Comparison of ENCODE assay signal across 9 mouse cellular contexts in genomic region chr7:140063092-140063491, GRCm38 (mm10). TPM values are rescaled to one million over a fixed set of nuclear protein-coding genes. Genes with fewer than 3 reads are reported as not detected.
DNase-seq lines count a peak whose midpoint lies in the region; ATAC-seq lines count a peak whose summit lies in the region.
"Had no signal": no experiment of that assay in that cellular context is flagged by ENCODE, and none has a peak within 500 bp of the region (broad histone marks: within the 10 kb centered on the region; RNA-seq: fewer than 3 reads in every experiment).

No protein-coding gene starts in this region.

- peaks cover 11% of the 10 kb centered on the region; the same call in 1 of the 2 replicates for H3K4me1 ChIP-seq in kidney, embryonic 14.5 days (ENCODE audit: control insufficient read depth, insufficient read depth, low read length)
- H3K4me1 ChIP-seq in limb, embryonic 10.5 days = peaks cover 25% of the 10 kb centered on the region

- H3K9ac ChIP-seq in kidney, embryonic 14.5 days (ENCODE audit: low read depth, low read length) = no peak overlapping the region
- H3K9ac ChIP-seq: neural tube, embryonic 13.5 days had no signal

- no peak overlapping the region for H3K4me2 ChIP-seq in kidney, embryonic 14.5 days (replicated peaks; ENCODE audit: low read depth, low read length)
- H3K4me2 ChIP-seq: neural tube, embryonic 13.5 days had no signal

- peak; percentile 70 for DNase-seq in kidney, adult 18-20 months
- peak; percentile 59 for DNase-seq in T-cell, adult 2 months (ENCODE audit: low spot score)
- peak; percentile 68 to 84 for DNase-seq in cerebellum, postnatal 25 days
- peak; percentile 48 to 67 for DNase-seq in heart, postnatal 36 days
- DNase-seq in limb, embryonic 10.5 days (ENCODE audit: low spot score) = peak; percentile 79
- DNase-seq in retina, embryonic 14.5 days (ENCODE audit: low spot score) = peak; percentile 89
- peak; percentile 83 for DNase-seq in thymus, postnatal 4 days

- 22% methylated on average over 7 of the region's 7 CpGs for whole genome bisulfite sequencing in kidney, embryonic 14.5 days
- 21% methylated on average over 7 of the region's 7 CpGs for WGBS in limb, embryonic 10.5 days

- H3K27me3 ChIP-seq in kidney, embryonic 14.5 days (ENCODE audit: control insufficient read depth, insufficient read depth, low read length) = peaks cover 44% of the 10 kb centered on the region
- peaks cover 76% of the 10 kb centered on the region for H3K27me3 ChIP-seq in limb, embryonic 10.5 days (ENCODE audit: low read depth, poor library complexity, severe bottlenecking)

- H3K4me3 ChIP-seq in kidney, embryonic 14.5 days (ENCODE audit: low read length) = no peak overlapping the region
- H3K4me3 ChIP-seq in limb, embryonic 10.5 days = no peak overlapping the region
- H3K4me3 ChIP-seq: neural tube, embryonic 13.5 days had no signal

- ATAC-seq in kidney, embryonic 14.5 days (ENCODE audit: low FRiP score, low TSS enrichment) = no peak; the same call in 1 of the 2 replicates

- intact Hi-C loops in heart, postnatal 36 days (cut with DNase I) = loop anchor here (1.0 kb wide), 2 partner anchors 94 to 158 kb away; no protein-coding TSS in a partner anchor

- H3K9me3 ChIP-seq in kidney, embryonic 14.5 days (ENCODE audit: control insufficient read depth, low read length) = no peaks in the 10 kb centered on the region
- no peaks in the 10 kb centered on the region for H3K9me3 ChIP-seq in limb, embryonic 10.5 days (replicated peaks)
- H3K9me3 ChIP-seq: neural tube, embryonic 13.5 days had no signal

- H3K27ac ChIP-seq in kidney, embryonic 14.5 days (ENCODE audit: low read depth, low read length) = no peak overlapping the region
- H3K27ac ChIP-seq in limb, embryonic 10.5 days = no peak overlapping the region
- H3K27ac ChIP-seq: neural tube, embryonic 13.5 days had no signal

- H3K36me3 ChIP-seq in kidney, embryonic 14.5 days (ENCODE audit: control insufficient read depth, insufficient read depth, low read length) = no peaks in the 10 kb centered on the region
- no peaks in the 10 kb centered on the region for H3K36me3 ChIP-seq in limb, embryonic 10.5 days
- H3K36me3 ChIP-seq: neural tube, embryonic 13.5 days had no signal

RNA-seq across cellular contexts. Expression of gene Msx3, which starts 14.2 kb away (rescaled TPM):
- not detected in 2 replicates for polyA plus RNA-seq in kidney, embryonic 14.5 days (2014; fragmentation: Nextera tagmentation; extraction: Ambion mirVana)
- total RNA-seq in heart, postnatal 36 days (2021) = not detected
- not detected in 2 replicates for polyA plus RNA-seq in limb, embryonic 10.5 days (2016; fragmentation: Nextera tagmentation; extraction: Ambion mirVana)

RNA-seq across cellular contexts. Expression of gene Caly, which starts 19.3 kb away (rescaled TPM):
- 0.91 TPM in 2 replicates for polyA plus RNA-seq in kidney, embryonic 14.5 days (2014; fragmentation: Nextera tagmentation; extraction: Ambion mirVana)
- not detected for total RNA-seq in heart, postnatal 36 days (2021)
- polyA plus RNA-seq in limb, embryonic 10.5 days (2016; fragmentation: Nextera tagmentation; extraction: Ambion mirVana) = 1.1 and 1.2 TPM in 2 replicates

RNA-seq across cellular contexts. Expression of gene Tubgcp2, which starts 26.6 kb away (rescaled TPM):
- polyA plus RNA-seq in kidney, embryonic 14.5 days (2014; fragmentation: Nextera tagmentation; extraction: Ambion mirVana) = 40.6 and 62.9 TPM in 2 replicates
- total RNA-seq in heart, postnatal 36 days (2021) = 10 to 100 TPM; 26.9 to 34.4 TPM
- 81.6 and 87.8 TPM in 2 replicates for polyA plus RNA-seq in limb, embryonic 10.5 days (2016; fragmentation: Nextera tagmentation; extraction: Ambion mirVana)

RNA-seq across cellular contexts. Expression of gene Zfp511, which starts 26.9 kb away (rescaled TPM):
- 46.2 and 47.5 TPM in 2 replicates for polyA plus RNA-seq in kidney, embryonic 14.5 days (2014; fragmentation: Nextera tagmentation; extraction: Ambion mirVana)
- total RNA-seq in heart, postnatal 36 days (2021) = 10 to 100 TPM; 10.1 to 12.4 TPM
- polyA plus RNA-seq in limb, embryonic 10.5 days (2016; fragmentation: Nextera tagmentation; extraction: Ambion mirVana) = 38.8 and 40.7 TPM in 2 replicates

RNA-seq across cellular contexts. Expression of gene Prap1, which starts 30.1 kb away (rescaled TPM):
- polyA plus RNA-seq in kidney, embryonic 14.5 days (2014; fragmentation: Nextera tagmentation; extraction: Ambion mirVana) = 0.38 TPM in 1 of 2 replicates, not detected in the other
- not detected for total RNA-seq in heart, postnatal 36 days (2021)
- not detected in 2 replicates for polyA plus RNA-seq in limb, embryonic 10.5 days (2016; fragmentation: Nextera tagmentation; extraction: Ambion mirVana)
- polyA plus RNA-seq: neural tube, embryonic 13.5 days had no signal
